Mouse (Mus musculus) erythroblast, adult 5-6 weeks (primary cell): ENCODE data around the gene Prkcz. TPM values are rescaled to one million over a fixed set of nuclear protein-coding genes. Genes with fewer than 3 reads are reported as not detected.

Experiments
- ATAC-seq: replicated peaks from 2 replicates; pipeline ENCODE4 v1.8.0; 2016; ENCODE audit warnings: moderate number of reproducible peaks, mild to moderate bottlenecking, moderate TSS enrichment, inconsistent platforms; ENCODE audit not compliant: poor library complexity, low FRiP score, severe bottlenecking
- total RNA-seq, 2 experiments: library from RNA; stranded (forward) in 1 of 2; stranded (reverse) in 1 of 2; fragments of 150-400 nt in 1 of 2; fragments of 200-764, 138-1000 nt in 1 of 2; gene quantifications; 2 replicates each; pipeline versions ENCODE4 v1.2.3 to v1.2.4; 2015 to 2017; ENCODE audit warnings: low replicate concordance in 2 of 2

Gene Prkcz
- total RNA-seq (2015; ENCODE audit: low replicate concordance): 1.9 TPM in 1 of 2 replicates, not detected in the other
- not detected in 2 replicates for total RNA-seq (2017; ENCODE audit: low replicate concordance)

DNA sequence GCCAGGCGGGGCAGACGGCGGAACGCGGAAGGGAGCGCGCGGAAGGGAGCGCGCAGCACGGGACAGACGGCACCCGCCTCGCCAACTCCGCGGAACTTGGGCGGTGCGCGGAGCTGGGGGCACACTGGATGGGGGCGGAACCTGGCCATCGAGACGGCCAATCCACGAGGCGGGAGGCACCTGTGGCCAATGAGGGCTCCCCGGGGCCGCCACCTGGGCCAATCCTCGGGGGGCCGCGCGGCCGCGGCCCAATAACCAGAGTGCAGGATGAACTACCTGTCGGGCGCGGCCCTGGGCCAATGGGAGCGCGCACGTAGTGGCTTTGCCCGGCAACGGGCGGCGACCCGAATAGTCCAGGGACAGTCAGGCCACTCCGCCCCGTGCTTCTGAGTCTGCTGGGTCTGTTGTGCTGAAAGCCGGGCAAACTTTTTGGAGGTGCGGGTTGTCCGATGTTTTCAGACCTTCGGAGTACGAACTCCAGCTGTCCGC, at the start of gene Prkcz:
Gene Prkcz (minus strand): TSS at position 59 of the 489 bp plus-strand sequence.
- ATAC-seq: no peak

DNA sequence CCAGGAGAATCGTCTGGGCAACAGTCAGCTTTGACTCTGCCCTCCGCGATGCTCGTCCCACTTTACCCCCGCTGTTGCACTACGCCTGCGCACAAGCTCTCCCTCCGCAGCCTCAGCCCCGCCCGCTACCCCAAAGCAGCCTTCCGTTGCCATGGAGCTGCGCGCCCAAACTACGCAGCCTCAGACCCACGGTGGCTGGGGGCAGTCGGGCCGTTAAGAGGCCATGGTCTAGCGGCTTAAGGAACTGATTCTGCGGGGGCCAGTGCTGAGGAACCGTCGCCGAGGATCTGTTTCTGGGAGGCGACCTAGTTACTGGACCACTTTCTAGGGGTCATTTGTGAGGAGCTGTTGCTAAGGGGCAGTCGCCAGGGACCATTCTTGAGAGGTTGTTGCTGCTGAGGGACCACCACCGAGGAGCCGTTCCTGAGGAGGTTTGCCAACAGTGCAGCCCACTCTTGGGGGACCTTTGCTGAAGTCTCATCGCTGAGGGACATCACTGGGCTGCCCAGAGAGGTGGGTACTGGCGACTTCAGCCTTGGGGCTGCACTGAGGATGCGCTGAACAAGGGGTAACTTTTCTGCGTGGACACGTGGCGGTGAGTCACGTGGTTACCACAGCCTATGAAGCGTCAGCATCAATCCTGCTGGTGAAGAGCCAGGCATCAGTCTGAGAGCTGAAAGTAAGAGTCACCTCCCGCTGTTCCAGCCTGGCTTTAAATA, 48.1 kb upstream of the Prkcz start, which contains the start of gene Cfap74:
Gene Cfap74 (plus strand): TSS at position 133 of the 719 bp plus-strand sequence.
- no peak for ATAC-seq

DNA sequence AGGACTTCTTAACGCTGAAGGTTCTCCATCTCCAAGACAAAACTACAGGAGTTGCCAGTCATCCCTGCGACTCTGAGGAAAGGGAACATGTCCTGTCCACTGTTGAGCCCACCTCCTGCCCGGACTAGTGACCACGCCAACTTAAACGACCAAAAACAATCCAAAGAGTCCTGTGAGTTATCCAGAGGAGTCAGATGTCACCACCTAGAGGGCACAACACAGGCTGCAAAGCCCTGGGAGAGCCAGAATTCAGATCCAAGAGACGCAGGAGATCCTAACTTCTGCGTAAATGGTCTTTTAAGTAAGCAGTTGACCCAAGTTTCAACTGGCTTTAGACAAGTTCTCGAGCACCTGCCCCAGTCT, 47.5 kb upstream of the Prkcz start:
- no peak for ATAC-seq

- ATAC-seq: no peak
Measured at GRCm38 (mm10) chr4:155402489-155402888, 41.3 kb upstream of the Prkcz start.

- no peak for ATAC-seq
Measured at GRCm38 (mm10) chr4:155401121-155401520, 40.0 kb upstream of the Prkcz start.

DNA sequence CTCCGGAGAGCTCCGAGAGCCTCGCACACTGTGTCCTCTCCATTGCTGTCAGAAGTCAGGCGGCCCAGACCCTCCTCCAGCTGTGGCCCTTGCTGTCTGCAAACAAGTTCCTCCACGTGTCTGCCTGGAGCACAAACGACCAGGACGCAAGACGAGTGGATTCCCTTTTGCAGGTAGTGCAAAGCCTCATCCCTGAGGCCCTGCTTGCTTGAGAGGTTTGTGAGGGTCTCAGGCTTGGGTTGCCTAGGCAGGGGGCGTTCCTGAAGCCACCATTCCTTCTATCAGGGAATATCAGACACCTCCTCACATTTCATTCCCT, 37.0 kb upstream of the Prkcz start:
- ATAC-seq: no peak

GRCm38 (mm10) chr4:155397511-155398221, 36.5 kb upstream of the Prkcz start, which contains the start of gene Gabrd:
Gene Gabrd (minus strand): TSS chr4:155398112.
- no peak for ATAC-seq

DNA sequence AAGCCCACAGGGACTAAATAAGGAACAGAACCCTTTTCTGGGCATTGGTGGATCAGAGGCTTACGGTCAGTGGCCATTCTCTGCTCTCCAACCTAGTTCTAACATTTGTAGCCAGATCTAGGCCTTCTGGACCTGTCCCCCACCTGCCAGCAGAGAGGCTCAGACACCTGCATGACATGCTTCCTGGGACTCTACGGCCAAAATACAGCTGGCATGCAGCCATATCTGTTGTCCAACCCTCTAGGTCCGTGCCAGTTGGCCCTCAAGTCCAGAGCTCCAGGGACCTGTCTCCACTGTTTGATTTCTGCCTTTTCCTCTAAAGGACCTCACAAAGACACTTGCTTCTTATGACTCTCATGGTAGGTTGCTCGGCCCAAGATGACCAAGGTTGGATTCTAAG, 35.6 kb upstream of the Prkcz start:
- no peak for ATAC-seq

- ATAC-seq: no peak
Measured at GRCm38 (mm10) chr4:155395471-155395870, 34.3 kb upstream of the Prkcz start.

DNA sequence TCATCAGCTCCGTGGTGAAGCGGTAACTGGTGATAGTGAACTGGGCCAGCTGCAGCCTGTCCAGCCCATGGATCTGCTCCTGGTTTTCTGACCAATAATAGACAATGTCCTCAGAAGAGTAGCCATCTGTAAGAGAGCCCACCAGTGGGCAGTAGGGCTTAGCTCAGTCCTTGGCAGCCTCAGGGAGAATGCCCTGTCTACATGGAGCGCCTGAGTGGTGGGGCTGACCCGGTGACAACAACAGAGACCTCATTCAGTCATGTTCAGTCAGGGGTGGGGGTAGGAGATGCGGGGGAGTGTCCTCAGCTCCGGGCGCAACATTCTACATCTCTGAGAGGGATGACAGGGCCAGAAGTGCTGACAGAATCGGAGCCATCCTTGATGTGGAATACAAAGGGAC, 26.0 kb upstream of the Prkcz start:
- ATAC-seq: no peak

DNA sequence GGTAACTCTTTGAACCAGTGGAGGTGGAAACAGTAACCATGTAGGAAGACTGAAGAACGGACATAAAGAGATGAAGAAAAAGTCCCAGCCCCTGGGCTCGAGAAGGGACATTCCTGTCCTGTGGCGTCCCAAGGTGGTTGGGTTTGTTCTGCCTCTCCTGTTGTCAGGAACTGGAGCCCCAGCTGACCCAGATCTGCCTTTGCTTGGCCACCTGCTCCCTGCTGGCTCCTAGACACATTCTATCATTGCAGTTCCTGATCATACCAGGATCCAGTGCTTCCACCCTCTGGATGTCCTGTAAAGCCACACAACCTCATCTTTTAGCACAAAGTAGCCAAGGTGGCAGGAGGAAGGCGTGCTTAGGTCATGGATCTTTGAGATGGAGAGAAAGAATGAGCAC, 22.2 kb upstream of the Prkcz start:
- ATAC-seq: no peak

GRCm38 (mm10) chr4:155382752-155383151, 21.6 kb upstream of the Prkcz start:
- no peak for ATAC-seq

GRCm38 (mm10) chr4:155381974-155382373, 20.8 kb upstream of the Prkcz start:
- no peak for ATAC-seq

DNA sequence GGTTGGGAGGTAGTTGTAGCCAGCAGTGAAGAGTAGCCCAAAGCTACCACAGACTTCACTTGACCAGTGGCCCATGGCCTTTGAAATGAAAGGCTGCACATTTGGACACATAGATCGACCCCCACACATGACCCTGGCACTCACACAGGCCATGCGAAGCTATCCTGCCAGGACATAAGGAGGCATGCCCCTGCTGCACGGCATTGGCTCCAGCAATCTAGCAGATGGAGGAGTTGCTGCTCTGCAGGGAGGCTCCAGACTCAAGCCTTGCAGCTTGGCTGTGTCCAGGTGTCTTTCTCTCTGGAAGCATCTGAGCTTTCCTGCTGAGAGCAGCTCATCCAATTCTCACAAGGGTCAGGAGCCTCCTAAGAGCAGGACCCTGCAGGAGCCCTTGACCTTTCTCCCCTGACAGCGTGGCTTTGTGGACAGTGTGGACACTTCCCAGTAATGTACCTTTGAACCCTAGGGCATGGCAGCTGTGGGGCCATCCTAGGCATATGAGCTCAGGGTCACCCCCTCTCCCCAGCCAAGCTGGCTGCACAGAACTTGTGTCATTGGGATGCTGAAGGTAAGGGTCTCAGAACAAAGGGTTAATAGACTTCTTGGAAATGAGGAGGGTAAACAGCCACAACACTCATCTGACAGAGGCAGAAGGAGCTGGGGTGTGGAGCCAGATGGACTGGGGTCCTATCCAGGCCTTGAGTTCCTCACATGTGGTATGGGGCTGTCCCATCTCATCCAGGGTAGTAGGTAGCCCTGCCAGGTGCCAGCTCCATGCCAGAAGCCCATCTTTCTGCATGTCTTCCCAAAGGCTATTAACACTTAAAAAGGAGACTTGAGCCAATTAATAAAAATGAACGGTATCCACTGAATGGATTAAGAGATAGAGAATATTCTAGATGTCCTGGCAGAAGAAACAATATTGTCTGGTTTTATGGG, 10.9 kb upstream of the Prkcz start:
- no peak for ATAC-seq

- ATAC-seq: no peak
Measured at GRCm38 (mm10) chr4:155370737-155371715, 9.9 kb upstream of the Prkcz start.

- no peak for ATAC-seq
Measured at GRCm38 (mm10) chr4:155368684-155369083, 7.5 kb upstream of the Prkcz start.

DNA sequence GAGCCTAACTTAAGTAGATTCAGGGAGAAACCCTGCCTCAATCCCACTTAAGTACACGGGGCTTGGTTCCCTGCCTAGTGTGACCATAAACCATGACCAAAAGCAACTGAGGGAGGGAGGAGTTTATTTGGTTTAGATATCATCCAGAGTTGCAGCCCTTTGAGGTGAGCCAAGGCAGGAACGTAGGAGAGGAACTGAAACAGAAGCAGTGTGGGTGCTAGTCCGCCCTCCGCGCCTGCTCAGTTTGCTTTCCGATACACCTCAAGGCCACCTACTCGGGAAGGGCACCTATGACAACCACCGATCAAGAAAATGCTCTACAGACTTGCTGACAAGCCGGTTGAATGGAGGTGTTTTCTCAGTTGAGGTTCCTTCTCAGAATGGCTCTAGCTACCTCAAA, 6.6 kb upstream of the Prkcz start:
- ATAC-seq: no peak

- ATAC-seq: no peak
Measured at GRCm38 (mm10) chr4:155366784-155367183, 5.6 kb upstream of the Prkcz start.

- no peak for ATAC-seq
Measured at GRCm38 (mm10) chr4:155362443-155362842, 1.3 kb upstream of the Prkcz start.
